Mouse (Mus musculus) olfactory bulb, adult 2 months (tissue): ENCODE data around the gene Pde10a.

Experiments
- CTCF ChIP-seq: fragments of 200-500 bp; IDR thresholded peaks from 2 replicates; pipeline ENCODE4 v1.5.1; 2012; ENCODE audit warnings: low read depth, mild to moderate bottlenecking, low read length, moderate library complexity; ENCODE audit not compliant: insufficient read depth
- POLR2A ChIP-seq: fragments of 200-500 bp; IDR thresholded peaks from 2 replicates; pipeline ENCODE4 v1.6.1; 2012; ENCODE audit warnings: mild to moderate bottlenecking, low read depth, low read length, moderate library complexity; ENCODE audit not compliant: insufficient read depth

GRCm38 (mm10) chr17:8781576-8781975 is 256.4 kb downstream of the Pde10a start:
- TF ChIP-seq CTCF (no peak), POLR2A (no peak)
